Mouse (Mus musculus): ENCODE results near the gene Otog. TPM values are rescaled to one million over a fixed set of nuclear protein-coding genes. Genes with fewer than 3 reads are reported as not detected.

The Otog gene
- polyA plus RNA-seq, 1 experiment from 2014 or later = not detected

DNA sequence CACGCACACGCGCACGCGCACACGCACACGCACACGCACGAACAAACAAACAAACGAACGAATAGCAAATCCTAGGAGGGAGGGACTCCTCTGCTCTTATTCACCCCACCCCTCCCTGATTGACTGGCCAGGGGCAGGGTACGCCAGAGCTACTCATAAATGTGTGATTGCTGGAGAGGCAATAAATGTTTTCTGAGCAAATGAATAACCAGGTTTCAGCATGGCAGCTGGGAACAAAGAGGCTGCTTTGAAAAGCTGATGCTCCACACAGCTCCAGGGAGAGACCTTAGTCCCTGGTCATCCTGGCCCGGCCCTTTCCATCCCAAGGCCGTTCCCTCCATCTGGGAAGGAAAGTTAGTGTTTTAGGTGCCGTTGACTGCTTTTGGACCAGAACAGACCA is 4.4 kb upstream of the Otog start:
- no peak for TF ChIP-seq CTCF (IDR thresholded peaks at IDR 0.05)
- no peak for TF ChIP-seq EP300 (IDR thresholded peaks at IDR 0.05)
- H3K27me3 ChIP-seq (replicated peaks; ENCODE audit: insufficient read depth, low read length) = no peaks in the 10 kb centered on the region
- H3K4me2 ChIP-seq (replicated peaks; ENCODE audit: low read depth, low read length) = no peak overlapping the region
- WGBS = 71% methylated on average over 15 of the region's 15 CpGs
- H3K9me3 ChIP-seq (ENCODE audit: low read length) = no peaks in the 10 kb centered on the region
- H3K36me3 ChIP-seq (ENCODE audit: insufficient read depth, low read length) = no peaks in the 10 kb centered on the region
- DNase-seq (ENCODE audit: low spot score) (no peak), ATAC-seq (no peak)
- H3K4me3 ChIP-seq (ENCODE audit: low read depth, low read length) = no peak overlapping the region
- H3K4me1 ChIP-seq (ENCODE audit: insufficient read depth, low read depth, low read length) = no peaks in the 10 kb centered on the region
- H3K27ac ChIP-seq (ENCODE audit: low read length) = no peak overlapping the region
- H3K9ac ChIP-seq (replicated peaks; ENCODE audit: low read depth) = no peak overlapping the region

DNA sequence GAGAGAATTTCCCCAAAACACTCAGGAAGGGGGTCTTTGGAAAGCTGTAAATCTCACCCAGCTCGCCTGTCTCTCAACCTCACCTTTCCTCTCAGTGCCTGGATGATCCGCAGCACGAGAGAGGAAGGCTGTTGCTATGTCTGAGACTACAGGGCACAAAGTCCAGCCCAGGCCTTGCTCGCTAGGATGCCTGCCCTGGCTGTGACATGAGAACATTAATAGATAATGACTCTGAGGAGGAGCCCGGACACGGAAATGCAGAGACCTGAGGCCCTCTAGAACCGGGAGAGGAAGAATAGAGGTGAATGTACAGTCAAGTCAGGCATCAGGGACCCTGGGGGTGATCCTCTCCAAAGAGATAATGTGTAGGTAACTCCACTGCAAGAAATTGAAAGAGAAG is 3.6 kb upstream of the Otog start:
- Histone ChIP-seq H3K27ac (ENCODE audit: low read length) (no peak overlapping the region), H3K9me3 (ENCODE audit: low read length) (no peaks in the 10 kb centered on the region), H3K4me1 (ENCODE audit: insufficient read depth, low read depth, low read length) (no peaks in the 10 kb centered on the region), H3K4me2 (replicated peaks; ENCODE audit: low read depth, low read length) (no peak overlapping the region), H3K36me3 (ENCODE audit: insufficient read depth, low read length) (no peaks in the 10 kb centered on the region), H3K27me3 (replicated peaks; ENCODE audit: insufficient read depth, low read length) (no peaks in the 10 kb centered on the region), H3K9ac (replicated peaks; ENCODE audit: low read depth) (no peak overlapping the region), H3K4me3 (ENCODE audit: low read depth, low read length) (no peak overlapping the region)
- DNase-seq (ENCODE audit: low spot score) (no peak), ATAC-seq (no peak)
- TF ChIP-seq CTCF (IDR thresholded peaks at IDR 0.05) (no peak), EP300 (IDR thresholded peaks at IDR 0.05) (no peak)
- WGBS = 59% methylated on average over 7 of the region's 7 CpGs

DNA sequence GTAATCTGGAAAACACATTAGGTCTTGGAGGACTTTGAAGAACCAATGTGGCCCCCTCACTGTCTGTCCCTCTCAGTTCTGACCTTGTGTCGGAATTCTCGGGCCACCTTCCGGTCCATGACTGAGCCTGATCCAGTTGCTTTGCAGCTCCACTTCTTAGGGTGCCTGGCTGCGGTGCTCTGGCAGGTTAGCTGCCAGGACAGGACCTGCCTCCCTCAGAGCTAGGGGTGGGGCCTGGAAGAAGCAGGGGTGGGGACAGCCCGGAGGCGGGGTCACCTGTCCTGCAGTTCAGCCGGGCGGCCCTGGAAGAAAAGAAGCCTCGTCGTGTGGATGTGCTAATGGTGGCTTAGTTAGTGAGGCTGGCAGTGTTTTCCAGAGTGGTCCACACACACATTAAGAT is 2.4 kb upstream of the Otog start, which contains the start of gene Ush1c:
Ush1c (minus strand) TSS at position 158 of the 400 bp plus-strand sequence.
- WGBS = 22% methylated on average over 10 of the region's 10 CpGs

DNA sequence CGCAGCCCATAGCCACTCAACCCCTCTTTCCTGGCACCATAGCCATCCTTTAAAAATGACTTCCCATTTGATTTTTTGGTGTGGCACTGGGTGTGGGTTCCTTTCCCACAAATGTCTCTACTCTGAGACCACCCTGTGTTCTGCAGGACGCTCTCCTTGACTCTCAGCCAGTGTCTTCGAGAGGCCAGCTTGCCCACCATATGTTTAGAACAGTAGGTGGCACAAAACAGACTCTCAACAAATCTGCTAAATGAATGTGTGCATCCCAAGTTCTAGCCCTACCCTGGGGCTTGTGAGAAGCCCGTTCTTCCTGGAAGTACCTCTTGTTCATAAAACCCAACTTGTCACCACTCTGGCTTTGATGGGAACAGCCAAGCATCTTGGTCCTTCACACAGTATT is 696 bp upstream of the Otog start:
- WGBS = 85% methylated on average over 4 of the region's 4 CpGs
- DNase-seq (ENCODE audit: low spot score) (no peak), ATAC-seq (no peak)
- H3K4me2 ChIP-seq (replicated peaks; ENCODE audit: low read depth, low read length) = no peak overlapping the region
- H3K9ac ChIP-seq (replicated peaks; ENCODE audit: low read depth) = no peak overlapping the region
- H3K27me3 ChIP-seq (replicated peaks; ENCODE audit: insufficient read depth, low read length) = no peaks in the 10 kb centered on the region
- H3K36me3 ChIP-seq (ENCODE audit: insufficient read depth, low read length) = no peaks in the 10 kb centered on the region
- H3K27ac ChIP-seq (ENCODE audit: low read length) = no peak overlapping the region
- TF ChIP-seq CTCF (IDR thresholded peaks at IDR 0.05) (no peak), EP300 (IDR thresholded peaks at IDR 0.05) (no peak)
- no peak overlapping the region for H3K4me3 ChIP-seq (ENCODE audit: low read depth, low read length)
- no peaks in the 10 kb centered on the region for H3K9me3 ChIP-seq (ENCODE audit: low read length)
- no peaks in the 10 kb centered on the region for H3K4me1 ChIP-seq (ENCODE audit: insufficient read depth, low read depth, low read length)

More for the DNA sequence above, 2.4 kb upstream of the Otog start, which contains the start of gene Ush1c:
- Histone ChIP-seq H3K9ac (replicated peaks; ENCODE audit: low read depth) (no peak within 1 kb of the TSS), H3K36me3 (ENCODE audit: insufficient read depth, low read length) (no peaks in the 10 kb centered on the region), H3K4me3 (ENCODE audit: low read depth, low read length) (no peak within 1 kb of the TSS), H3K4me1 (ENCODE audit: insufficient read depth, low read depth, low read length) (no peaks in the 10 kb centered on the region), H3K27me3 (replicated peaks; ENCODE audit: insufficient read depth, low read length) (no peaks in the 10 kb centered on the region), H3K9me3 (ENCODE audit: low read length) (no peaks in the 10 kb centered on the region), H3K27ac (ENCODE audit: low read length) (no peak within 1 kb of the TSS), H3K4me2 (replicated peaks; ENCODE audit: low read depth, low read length) (no peak within 1 kb of the TSS)
- DNase-seq (ENCODE audit: low spot score) (peak; percentile 44), ATAC-seq (peak; percentile 75)
- TF ChIP-seq EP300 (IDR thresholded peaks at IDR 0.05) (no peak), CTCF (IDR thresholded peaks at IDR 0.05) (no peak)

DNA sequence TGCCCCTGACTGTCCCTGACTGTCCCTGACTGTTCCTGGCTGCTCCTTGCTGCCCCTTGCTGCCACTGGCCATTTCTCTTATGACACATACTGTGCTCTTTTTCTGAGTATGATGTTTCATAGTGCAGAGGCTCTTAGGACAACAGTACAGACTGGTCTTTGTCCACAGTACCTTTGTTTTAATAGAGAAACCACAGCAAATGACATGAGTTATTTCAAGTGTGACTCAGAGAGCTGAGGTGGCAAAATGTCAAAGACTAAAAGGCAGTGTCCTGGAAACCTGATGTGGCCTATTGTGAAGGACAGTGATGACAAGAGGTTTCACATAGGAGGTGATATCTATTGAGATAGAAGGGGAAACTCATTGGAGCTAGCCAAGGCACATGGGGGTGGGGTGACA is 6.1 kb downstream of the Otog start:
- DNase-seq (ENCODE audit: low spot score) (no peak), ATAC-seq (no peak)
- Histone ChIP-seq H3K4me1 (ENCODE audit: insufficient read depth, low read depth, low read length) (no peaks in the 10 kb centered on the region), H3K27me3 (replicated peaks; ENCODE audit: insufficient read depth, low read length) (no peaks in the 10 kb centered on the region), H3K36me3 (ENCODE audit: insufficient read depth, low read length) (no peaks in the 10 kb centered on the region), H3K27ac (ENCODE audit: low read length) (no peak overlapping the region), H3K9me3 (ENCODE audit: low read length) (no peaks in the 10 kb centered on the region), H3K9ac (replicated peaks; ENCODE audit: low read depth) (no peak overlapping the region), H3K4me2 (replicated peaks; ENCODE audit: low read depth, low read length) (no peak overlapping the region), H3K4me3 (ENCODE audit: low read depth, low read length) (no peak overlapping the region)
- TF ChIP-seq EP300 (IDR thresholded peaks at IDR 0.05) (no peak), CTCF (IDR thresholded peaks at IDR 0.05) (no peak)

DNA sequence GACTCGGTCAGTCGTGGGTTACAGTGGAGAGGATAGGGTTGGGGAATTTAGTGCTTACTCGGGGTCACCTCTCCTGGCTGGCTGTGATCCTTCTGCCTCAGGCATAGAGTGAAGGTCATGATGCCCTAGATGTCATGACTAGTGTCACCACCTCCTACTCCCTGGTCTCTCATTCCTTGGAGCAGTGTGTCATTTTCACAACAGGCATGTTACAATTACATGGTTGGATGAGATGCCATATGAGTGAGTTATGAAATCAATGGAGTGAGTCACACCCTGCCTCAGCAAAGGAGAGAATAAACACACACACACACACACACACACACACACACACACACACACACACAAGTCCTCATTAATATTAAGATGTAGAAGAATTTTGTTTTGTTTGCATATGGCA is 6.8 kb downstream of the Otog start:
- H3K27ac ChIP-seq (ENCODE audit: low read length) = no peak overlapping the region
- TF ChIP-seq CTCF (IDR thresholded peaks at IDR 0.05) (no peak), EP300 (IDR thresholded peaks at IDR 0.05) (no peak)
- WGBS = 84% methylated on average over 3 of the region's 3 CpGs

DNA sequence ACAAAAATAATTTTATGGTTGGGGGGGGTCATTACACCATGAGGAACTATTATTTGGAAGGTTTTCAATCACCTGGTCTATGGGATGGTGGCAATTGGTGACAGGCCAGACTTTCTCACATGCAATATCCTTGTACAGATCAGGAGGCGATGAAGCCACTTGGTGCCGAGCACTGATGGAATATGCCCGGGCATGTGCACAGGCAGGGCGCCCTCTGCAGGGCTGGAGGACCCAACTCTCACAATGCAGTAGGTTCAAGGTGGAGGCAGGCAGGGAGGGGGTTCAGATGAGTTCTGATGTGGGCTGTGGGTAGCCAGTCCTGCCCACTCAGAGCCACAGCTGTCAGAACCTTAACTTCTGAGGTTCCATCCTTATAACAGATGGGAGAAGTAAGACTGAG is 11.1 kb downstream of the Otog start:
- TF ChIP-seq EP300 (IDR thresholded peaks at IDR 0.05) = no peak
- peak; percentile 11; the same call in 1 of the 2 replicates for TF ChIP-seq CTCF (IDR thresholded peaks at IDR 0.05)
- Histone ChIP-seq H3K27ac (ENCODE audit: low read length) (no peak overlapping the region), H3K27me3 (replicated peaks; ENCODE audit: insufficient read depth, low read length) (no peaks in the 10 kb centered on the region), H3K9ac (replicated peaks; ENCODE audit: low read depth) (no peak overlapping the region), H3K4me1 (ENCODE audit: insufficient read depth, low read depth, low read length) (no peaks in the 10 kb centered on the region), H3K4me2 (replicated peaks; ENCODE audit: low read depth, low read length) (no peak overlapping the region), H3K4me3 (ENCODE audit: low read depth, low read length) (no peak overlapping the region), H3K9me3 (ENCODE audit: low read length) (no peaks in the 10 kb centered on the region), H3K36me3 (ENCODE audit: insufficient read depth, low read length) (no peaks in the 10 kb centered on the region)
- 78% methylated on average over 4 of the region's 4 CpGs for WGBS
- DNase-seq (ENCODE audit: low spot score) = no peak
- ATAC-seq = no peak

More for the DNA sequence above, 6.8 kb downstream of the Otog start:
- Histone ChIP-seq H3K36me3 (ENCODE audit: insufficient read depth, low read length) (no peaks in the 10 kb centered on the region), H3K4me2 (replicated peaks; ENCODE audit: low read depth, low read length) (no peak overlapping the region), H3K4me3 (ENCODE audit: low read depth, low read length) (no peak overlapping the region), H3K9ac (replicated peaks; ENCODE audit: low read depth) (no peak overlapping the region), H3K4me1 (ENCODE audit: insufficient read depth, low read depth, low read length) (no peaks in the 10 kb centered on the region), H3K27me3 (replicated peaks; ENCODE audit: insufficient read depth, low read length) (no peaks in the 10 kb centered on the region), H3K9me3 (ENCODE audit: low read length) (no peaks in the 10 kb centered on the region)
- DNase-seq (ENCODE audit: low spot score) (no peak), ATAC-seq (no peak)
